Mouse (Mus musculus) cerebellum, adult (tissue): ENCODE measurements around the gene Gm10912.
"Not testable (repeated sequence)": the region's sequence is repeated elsewhere in the genome, so short reads cannot be mapped to it uniquely, and the experiment has no call there.

Experiments
- ATAC-seq: cut with Nextera tagmentation; 2 replicates; pipeline ENCODE4 v1.9.2; 2017; ENCODE audit warnings: mild to moderate bottlenecking, moderate library complexity, mixed read lengths; ENCODE audit not compliant: insufficient number of reproducible peaks, low FRiP score, low TSS enrichment

The Gm10912 gene

DNA sequence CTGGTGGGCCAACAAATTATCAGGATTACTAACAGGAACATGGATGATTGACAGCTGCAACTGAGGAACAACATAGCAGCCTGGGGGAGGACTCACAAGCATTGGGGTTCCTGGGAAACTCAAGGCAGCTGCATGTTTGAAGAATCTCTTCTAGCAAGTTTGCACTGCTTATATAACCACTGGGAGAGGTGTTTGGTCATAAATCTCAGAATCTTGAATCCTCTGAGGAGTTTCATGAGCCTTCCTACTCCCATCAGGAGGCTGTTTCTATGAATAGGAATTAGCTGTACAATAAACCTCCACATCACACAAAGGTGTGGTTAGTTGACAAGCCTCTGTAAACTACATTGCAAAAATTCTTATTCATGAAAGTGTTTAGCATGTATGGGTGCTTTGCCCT, 3.0 kb upstream of the Gm10912 start:
- no peak for ATAC-seq

DNA sequence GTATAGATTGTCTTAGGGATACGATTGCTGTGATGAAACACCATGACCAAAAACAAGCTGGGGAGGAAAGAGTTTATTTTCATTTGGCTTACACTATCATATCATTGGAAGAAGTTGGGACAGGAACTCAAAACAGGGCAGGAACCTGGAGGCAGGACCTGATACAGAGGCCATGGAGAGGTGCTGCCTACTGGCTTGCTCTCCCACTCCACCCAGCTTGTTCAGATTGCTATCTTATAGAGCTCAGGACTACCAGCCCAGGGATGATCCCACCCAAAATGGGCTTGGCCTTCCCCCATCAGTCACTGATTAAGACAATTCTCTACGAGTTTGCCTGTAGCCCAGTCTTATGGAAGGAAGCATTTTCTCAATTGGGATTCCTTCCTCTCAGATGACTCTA, 1.5 kb upstream of the Gm10912 start:
- no peak for ATAC-seq

DNA sequence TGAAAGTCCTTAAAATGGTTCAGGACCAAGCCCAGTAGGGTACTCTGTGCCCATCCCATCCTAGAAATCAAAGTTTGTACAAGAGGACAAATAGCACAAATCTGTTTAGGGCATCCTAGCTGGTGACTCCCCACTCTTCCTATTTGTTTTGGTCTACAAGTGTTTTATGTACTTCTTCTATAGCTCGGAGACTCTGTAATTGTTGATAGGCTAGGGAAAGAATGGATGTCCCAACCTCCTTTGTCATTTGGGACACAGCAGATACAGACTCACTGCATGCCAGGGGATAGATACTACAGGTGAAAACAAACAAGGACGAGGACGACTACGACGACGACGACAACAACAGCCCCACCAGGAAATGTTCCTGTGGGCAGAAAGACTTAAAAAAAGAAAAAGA, 2.8 kb downstream of the Gm10912 start, which contains the start of gene Gm10799:
Gene Gm10799, minus strand, starts transcription at position 101 of the 400 bp plus-strand sequence.
- not testable (repeated sequence) for ATAC-seq

DNA sequence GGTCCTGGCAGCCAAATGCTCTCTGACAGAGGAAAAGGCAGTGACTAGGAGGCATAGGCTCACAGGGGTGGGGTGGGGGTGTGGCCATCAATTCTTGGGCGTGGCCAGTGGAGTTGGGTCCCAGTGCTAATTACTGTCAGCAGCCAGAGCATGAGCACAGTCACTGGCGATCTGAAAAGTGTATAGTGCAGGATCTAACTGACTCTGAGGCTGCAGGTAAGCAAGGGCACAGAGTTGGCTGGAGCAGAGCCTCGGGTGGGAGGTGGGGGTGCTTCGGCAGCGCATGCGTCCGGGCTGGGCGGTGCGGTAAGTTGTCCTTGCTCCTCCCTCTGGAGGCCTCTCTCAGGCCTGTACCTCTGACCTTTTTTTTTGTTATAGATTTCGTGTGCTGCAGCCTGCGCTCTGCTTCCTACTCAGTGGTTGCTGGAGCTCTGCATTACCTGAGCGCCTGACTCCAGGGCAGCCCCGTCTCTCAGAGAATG, 4.1 kb downstream of the Gm10912 start, which contains the start of gene Cd59b:
Gene Cd59b, plus strand, starts transcription at position 146 of the 482 bp plus-strand sequence.
- ATAC-seq, result peak; percentile 85

DNA sequence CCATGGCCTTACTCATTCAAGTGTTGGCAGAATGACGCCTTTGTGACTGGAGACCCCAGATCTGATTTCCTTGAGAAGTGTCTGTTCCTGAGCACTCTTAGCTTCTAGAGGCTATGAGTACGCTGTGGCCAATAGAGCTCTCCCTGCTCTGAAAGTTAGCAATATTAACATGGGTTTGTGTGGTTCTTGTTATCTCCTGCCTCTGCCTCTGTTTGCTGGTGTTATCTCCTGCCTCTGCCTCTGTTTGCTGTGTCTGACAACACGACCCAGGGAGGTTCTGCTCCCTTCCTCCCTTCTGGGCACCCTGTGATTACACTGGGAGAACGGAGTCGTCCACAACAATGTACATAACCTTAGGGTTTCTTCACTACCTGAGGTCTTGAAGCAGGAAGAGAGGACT, 12.7 kb downstream of the Gm10912 start:
- ATAC-seq, result not testable (repeated sequence)

DNA sequence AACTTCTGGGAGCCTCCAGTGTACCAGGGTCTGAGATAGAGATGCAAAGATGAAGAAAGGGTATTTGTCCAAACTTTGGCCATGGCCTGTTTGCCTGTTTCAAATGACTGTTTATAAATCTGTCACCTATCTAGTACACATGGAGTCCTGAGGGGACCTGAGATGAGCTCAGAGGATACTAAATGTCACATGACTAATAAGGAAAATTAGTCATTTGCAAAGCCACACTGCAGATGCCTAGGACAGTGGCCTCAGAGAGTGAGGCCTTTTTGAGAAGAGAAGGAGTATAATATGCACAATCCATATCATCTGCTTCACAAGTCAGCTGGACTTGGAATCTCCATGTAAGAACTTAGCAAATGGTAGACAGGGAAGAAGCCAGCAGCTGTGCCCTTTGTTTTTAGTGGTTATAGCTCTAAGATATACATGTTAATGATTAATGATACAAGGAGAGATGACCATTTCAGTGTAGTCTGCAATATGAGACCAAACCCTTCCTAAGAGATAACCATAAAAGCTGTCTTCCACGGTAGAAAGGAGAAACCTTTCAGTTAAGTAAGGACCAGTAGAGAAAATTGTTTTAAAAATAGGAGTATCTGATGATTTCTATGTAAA, 15.9 kb downstream of the Gm10912 start:
- ATAC-seq, result not testable (repeated sequence)

DNA sequence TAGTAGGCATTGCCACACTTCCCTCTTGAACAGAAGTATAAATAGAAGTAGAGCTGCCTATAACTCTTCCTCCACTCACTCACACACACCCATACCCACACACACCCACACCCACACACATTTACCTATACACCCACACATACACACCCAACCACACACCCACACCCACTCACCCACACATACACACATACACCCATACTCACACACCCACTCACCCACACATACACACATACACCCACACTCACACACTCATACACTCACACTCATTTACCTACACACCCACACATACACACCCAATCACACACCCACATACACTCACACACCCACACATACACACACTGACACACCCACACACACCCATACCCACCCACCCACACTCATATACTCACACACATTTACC, 16.8 kb downstream of the Gm10912 start:
- no peak for ATAC-seq

DNA sequence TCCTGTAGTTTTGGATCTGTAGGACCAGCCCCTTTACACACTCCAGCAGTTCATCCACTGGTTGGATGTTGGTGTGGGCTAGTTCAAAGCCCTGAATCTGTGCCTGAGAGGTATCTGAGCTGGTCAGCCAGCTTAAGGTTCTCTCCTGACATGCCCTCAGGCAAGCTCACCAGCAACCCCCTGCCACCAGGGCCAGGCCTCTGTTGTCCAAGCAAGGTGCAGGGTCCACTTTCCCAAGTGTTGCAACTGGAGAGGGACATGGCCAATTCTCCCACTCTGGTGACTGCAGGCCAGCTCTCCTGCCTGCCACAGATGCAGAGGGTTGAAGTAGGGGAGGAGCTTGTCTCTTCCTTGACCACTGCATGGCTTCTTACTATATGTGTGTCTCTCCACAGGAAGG, 18.4 kb downstream of the Gm10912 start:
- ATAC-seq, result not testable (repeated sequence)

DNA sequence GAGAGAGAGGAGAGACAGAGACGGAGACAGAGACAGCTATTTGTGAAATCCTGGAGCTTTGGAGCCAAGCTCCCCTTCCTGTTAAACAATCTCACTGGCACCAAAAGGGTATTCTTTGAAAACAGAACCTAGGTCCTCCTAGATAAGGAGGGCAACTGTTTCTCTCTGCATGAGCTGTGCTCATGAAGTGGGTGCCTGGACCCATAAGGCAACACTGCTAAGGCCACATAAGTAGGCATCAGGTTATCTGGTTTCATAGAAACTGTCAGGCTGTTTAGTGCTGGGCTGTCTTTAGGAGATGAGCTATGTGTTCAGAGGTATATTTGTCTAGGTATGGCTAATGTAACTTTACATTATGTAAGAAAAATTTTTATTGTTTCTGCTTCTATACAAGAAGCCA, 21.9 kb downstream of the Gm10912 start:
- ATAC-seq, result not testable (repeated sequence)

DNA sequence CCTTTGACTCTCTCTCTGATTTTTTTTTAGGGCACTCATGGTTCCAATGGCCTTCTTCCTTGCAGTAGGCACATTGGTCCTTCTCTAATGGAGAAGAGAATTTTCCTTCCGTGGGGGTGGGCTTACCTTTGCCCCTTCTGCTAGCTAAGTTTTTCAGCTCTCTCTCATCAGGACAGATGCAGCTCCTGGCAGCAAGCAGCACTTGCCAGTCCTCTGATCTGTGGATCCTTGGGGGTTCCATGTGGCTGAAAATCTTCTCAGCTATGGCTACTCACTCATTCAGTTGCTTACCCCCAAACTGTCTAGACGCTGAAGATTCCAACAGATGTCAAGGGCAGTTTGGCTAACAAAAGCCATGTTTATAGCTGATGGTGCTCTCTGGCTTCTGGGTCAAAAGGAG, 27.7 kb downstream of the Gm10912 start:
- no peak for ATAC-seq

DNA sequence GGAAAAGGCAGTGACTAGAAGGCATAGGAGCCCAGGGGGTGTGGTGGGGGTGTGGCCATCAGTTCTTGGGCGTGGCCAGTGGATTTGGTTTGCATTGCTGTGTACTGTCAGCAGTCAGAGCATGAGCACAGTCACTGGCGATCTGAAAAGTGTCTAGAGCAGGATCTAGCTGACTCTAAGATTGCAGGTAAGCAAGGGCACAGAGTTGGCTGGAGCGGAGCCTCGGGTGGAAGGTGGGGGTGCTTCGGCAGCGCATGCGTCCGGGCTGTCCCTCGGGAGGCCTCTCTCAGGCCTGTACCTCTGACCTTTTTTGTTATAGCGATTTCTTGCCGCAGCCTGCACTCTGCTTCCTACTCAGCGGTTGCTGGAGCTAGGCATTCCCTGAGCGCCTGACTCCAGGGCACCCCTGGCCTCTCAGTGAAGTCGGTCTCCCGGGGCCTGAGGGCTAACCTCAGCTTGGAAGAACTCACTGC, 30.2 kb downstream of the Gm10912 start, which contains the start of gene Cd59a:
Gene Cd59a, plus strand, starts transcription at position 61 of the 473 bp plus-strand sequence.
- ATAC-seq, result peak; percentile 87

DNA sequence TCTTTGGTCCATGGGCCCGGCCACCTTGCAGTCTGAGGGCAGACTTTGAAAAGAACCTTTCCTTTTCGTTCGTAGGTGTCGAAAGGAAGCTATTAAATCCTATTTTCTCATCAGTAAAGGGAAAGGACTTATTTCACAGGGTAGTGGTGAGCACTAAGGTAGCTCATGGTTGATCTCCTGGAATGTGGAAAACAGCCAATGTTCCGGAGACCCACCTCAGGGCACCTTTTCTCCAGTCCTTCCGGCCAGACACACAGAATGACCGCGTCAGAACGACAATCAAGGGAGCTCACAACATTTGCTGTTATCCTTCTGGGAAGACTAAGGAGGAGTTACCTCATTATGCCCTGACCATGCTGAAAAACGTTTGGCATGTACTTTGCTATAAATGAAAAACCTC, 30.6 kb downstream of the Gm10912 start:
- no peak for ATAC-seq

DNA sequence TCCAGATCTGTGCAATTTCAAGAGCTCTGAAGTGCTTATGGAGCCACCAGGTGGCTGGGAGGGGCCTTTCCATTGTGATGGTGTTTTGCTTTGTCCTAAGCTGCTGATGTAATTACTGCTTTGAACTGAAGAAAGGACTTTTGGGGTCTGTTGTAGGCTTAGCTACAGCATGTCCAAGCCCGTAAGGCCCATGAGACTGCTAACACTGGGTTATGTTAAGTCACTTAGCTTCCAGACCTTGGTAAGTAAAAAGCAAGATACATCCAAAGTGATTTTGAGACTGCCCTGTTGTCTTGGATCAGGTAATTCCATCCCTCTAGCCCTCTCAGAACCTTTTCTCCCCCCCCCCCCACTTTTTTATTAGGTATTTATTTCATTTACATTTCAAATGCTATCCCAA, 31.2 kb downstream of the Gm10912 start:
- ATAC-seq, result not testable (repeated sequence)

DNA sequence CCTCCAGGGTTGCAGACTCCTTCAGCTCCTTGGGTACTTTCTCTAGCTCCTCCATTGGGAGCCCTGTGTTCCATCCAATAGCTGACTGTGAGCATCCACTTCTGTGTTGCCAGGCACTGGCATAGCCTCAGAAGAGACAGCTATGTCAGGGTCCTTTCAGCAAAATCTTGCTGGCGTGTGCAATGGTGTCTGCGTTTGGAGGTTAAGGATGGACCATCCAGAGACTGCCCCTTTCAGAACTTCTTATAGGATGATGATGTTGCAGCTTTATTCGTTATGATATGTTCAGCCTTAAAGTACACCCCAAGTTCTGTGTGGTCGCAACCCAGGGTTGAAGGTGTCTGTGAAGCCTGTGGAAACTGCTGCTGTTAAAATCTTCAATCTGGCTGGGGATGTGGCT, 31.8 kb downstream of the Gm10912 start:
- ATAC-seq, result not testable (repeated sequence)

DNA sequence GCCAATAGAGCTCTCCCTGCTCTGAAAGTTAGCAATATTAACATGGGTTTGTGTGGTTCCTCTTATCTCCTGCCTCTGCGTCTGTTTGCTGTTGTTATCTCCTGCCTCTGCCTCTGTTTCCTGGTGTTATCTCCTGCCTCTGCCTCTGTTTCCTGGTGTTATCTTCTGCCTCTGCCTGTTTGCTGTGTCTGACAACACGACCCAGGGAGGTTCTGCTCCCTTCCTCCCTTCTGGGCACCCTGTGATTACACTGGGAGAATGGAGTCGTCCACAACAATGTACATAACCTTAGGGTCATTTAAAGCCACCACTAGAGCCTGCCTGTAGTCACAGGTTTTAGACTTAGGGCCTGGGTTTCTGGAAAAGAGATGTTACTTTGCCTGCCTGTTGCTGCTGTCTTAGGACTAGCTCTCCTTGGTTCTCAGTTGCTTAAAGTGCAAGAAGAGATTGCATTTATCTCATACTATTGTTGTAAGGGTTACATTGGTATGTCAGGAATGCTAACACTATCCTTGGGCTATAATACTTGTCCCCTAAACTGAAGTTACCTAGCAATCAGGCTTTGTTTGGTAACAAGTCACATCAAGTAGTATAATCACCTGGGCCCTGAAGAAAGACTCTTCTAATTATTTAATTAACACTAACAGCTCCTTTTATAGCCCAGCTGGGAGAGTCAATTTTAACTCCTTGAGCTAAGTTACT, 33.1 kb downstream of the Gm10912 start:
- ATAC-seq, result no peak

DNA sequence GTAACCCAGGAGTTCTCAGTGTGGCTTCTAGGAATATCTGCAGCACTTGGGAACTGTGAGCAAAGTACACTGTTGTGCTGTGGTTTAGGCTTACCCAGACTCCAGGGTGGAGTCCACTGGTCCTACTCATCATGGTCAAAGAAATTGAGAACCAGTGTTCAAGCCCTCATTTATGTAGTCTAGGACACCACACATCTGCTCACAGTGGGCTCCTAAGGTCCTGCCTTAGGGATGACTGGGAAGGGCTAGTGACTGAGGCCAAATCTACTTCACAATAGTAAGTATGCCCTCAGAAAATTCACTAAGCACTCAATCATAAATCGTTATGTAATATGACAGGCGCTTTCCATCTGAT, 33.6 kb downstream of the Gm10912 start:
- ATAC-seq, result no peak

DNA sequence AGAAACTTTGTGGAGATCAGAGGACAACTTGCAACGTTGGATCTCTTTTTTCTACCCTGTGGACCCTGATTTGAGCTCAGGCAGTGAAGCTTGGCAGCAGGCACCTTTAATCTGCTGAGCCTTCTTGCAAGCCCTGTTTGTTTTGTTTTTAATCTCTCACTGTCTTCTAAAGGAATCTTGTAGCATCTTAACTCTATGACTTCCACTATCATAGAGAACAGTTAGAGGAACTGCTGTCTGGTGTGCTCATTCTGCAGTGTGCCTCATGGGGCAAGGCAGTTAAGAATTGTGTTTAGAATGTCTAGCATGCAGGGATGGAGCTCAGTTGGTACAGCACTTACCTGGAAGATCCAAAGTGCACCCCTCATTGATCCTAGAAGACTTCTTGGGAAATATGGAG, 34.3 kb downstream of the Gm10912 start:
- ATAC-seq, result no peak

DNA sequence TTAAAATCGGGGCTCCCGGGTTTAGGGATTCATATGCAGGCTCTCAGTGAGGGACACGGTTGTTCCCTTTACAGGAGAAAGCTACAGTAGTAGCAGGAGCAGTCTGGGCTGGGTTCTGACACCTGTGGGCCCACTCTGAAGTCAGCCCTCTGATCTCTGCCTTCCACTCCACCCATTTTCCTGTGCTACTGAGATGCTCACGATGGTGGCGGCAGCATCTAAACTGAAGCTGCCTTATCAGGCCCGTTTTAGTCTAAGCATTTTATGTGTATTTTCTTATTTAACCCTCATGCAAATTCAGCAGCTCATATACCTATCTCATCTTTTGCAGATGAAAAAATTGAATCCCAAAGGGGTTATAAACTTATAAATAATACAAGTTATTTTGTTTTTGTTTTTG, 39.2 kb downstream of the Gm10912 start:
- ATAC-seq, result no peak

DNA sequence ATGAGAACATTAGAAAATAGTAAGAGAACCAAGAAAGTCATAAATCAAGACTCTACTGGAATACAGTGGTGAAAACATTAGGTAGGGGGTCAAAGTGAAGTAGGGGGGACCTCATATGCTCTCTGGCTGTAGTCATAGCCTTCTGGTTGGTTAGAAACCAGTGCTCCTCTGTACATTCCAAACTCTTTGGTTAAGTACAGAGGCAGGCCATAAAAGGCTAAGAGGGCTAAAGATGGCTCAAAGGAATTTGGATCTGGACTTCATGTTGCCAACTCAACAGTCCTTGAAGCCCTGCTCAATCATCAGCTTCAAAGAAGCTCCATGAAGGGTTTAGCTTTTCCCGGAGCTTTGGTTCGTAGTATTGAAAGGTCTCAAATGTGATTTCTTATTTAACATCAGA, 43.4 kb downstream of the Gm10912 start:
- not testable (repeated sequence) for ATAC-seq

DNA sequence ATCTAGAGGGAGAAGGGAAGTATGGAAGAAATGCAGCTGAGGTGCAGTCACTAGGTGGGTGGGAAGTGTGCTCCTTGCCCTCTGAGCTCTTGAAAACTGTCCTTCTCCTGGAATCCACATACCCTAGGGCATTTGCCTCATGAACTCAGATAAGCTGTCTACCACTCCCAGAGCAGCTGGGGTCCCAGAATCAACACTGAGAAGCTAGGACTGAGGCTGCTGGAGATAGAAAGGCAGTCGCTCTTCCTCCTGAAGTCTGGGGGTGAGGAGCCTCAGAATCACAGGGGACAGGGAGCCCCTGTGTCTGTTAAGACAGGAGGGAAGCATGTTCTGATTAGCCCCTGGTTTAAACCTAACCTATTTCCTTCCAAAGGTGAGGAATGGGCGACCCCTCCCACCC, 43.9 kb downstream of the Gm10912 start:
- ATAC-seq, result no peak

DNA sequence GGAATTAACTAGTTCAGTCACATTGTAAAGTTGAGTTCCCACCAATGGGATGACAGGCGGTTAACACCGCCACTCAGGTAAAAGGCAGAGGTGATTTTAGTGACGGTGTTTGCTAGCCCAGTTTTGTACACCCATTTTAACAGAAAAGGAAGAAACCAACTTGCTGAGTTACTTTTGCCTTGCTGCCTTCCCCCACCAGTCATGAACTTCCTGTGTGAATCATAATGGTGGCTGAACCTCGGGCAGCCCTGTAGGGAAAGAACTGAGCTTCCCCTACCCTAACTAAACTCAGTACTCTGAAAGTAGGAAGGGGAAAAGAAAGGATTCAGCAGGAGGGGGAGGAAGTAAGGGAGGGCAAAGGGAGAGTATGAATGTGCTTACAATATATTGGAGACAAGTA, 44.4 kb downstream of the Gm10912 start:
- no peak for ATAC-seq
